Mouse (Mus musculus): ENCODE results near the gene Klhl2. TPM values are rescaled to one million over a fixed set of nuclear protein-coding genes. Genes with fewer than 3 reads are reported as not detected.

Klhl2 gene
- total RNA-seq, 2 experiments from 2014 or later: 12.1 to 12.6 TPM

GRCm38 (mm10) chr8:64690306-64690705 is 159.5 kb downstream of the Klhl2 start:
- DNase-seq: no peak

Other genes with a start within 250 kb of the Klhl2 start
- 100 to 1,000 TPM; 182 to 200 TPM for gene Cpe, start 157.0 kb downstream of the Klhl2 start, total RNA-seq (2021)
- 10 to 100 TPM; 30.7 to 30.9 TPM for gene Msmo1, start 116.2 kb downstream of the Klhl2 start, total RNA-seq (2021)
- 10 to 100 TPM; 20.5 to 22.6 TPM for gene Tmem192, start 97.2 kb upstream of the Klhl2 start, total RNA-seq (2021)
- gene Trim75, start 137.8 kb upstream of the Klhl2 start, total RNA-seq (2021): not detected
- gene Trim61, start 168.5 kb upstream of the Klhl2 start, total RNA-seq (2021): not detected
- not detected for gene Trim60, start 168.6 kb upstream of the Klhl2 start, total RNA-seq (2021)
- gene Apela, start 187.3 kb upstream of the Klhl2 start, total RNA-seq (2021): 1 to 10 TPM; 1.5 to 1.7 TPM
- gene Gm10663, start 225.0 kb upstream of the Klhl2 start, total RNA-seq (2021): not detected